Mouse (Mus musculus) adipocyte (in vitro differentiated cells): ENCODE results near the gene Riox2.
A peak's percentile ranks its signal among the peaks of the same experiment; 100 is the strongest.
"Not testable (repeated sequence)": the region's sequence is repeated elsewhere in the genome, so short reads cannot be mapped to it uniquely, and the experiment has no call there.

ENCODE experiments used
- DNase-seq: peaks from one replicate; pipeline ENCODE4 v3.0.0-alpha.2; 2016; ENCODE audit warnings: low spot score

Gene Riox2

GRCm38 (mm10) chr16:59471637-59472278 is at the start of gene Riox2:
Gene Riox2 (plus strand): TSS chr16:59471775.
- DNase-seq: peak; percentile 82

DNA sequence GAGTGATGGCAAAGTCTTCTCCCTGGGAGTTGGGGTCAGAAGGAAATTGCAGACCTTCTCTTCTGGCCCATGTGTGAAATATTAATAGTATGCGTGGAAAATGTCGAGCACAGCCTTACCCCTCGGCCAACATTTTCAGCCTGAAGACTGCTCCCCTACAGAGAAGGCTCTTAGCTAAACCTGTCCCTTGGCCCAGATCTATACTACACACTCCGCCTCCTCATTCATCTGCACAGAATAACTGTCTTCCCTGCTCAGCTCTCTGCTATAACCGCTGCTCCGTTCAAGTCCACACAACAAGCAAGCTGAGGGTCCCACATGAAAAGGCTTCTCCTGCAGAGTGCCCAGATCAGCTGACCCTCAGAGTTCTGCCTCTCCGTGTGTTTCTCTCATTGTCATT is 43.6 kb upstream of the Riox2 start:
- no peak for DNase-seq

DNA sequence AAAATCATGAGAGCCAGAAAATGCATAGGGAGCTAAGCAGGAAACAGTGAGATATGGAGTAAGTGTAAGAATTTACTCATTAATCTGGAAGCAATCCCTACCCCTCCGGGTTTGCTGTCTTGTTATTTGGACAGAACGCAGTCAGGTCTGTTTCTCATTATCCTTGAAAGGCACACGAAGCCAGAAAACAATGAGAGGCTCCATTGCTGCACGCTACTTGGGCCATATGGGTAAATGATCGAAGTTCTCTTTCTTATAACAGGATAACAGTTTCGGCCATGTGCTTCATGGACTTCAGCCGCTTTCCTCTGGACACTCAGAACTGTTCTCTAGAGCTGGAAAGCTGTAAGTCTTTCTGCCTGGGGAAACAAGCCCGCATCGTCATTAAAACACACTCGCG is 38.4 kb upstream of the Riox2 start:
- no peak for DNase-seq

DNA sequence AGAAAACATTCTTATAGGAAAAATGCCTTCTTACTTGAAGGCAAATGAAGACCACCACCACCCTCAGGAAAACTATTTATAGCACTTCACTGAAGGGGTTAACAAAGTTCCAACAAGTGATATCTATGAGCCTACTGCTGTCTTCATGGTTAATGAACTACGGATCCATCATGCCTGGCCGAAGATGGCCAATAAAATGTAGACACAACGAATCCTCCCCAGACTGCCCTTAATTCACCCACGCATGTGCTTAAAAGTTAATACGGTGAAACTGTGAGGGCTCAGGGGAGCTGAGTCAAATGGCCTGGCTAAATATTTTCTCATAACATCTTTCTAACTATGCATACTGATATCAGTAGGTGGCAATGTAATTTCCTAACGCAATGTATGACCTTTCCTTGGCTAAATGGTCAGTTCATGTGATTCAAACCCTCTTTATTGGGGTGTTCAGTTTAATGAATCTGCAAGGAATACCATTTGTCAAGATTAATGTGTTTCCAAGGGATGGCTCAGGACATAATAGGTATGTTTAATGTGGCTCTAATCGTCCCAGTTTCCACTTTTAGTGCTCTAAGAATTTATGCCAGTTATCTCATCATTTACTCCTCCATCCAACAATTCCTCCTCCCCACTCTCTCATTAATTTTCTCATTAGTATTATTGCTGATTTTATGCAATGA is 26.6 kb upstream of the Riox2 start:
- no peak for DNase-seq

DNA sequence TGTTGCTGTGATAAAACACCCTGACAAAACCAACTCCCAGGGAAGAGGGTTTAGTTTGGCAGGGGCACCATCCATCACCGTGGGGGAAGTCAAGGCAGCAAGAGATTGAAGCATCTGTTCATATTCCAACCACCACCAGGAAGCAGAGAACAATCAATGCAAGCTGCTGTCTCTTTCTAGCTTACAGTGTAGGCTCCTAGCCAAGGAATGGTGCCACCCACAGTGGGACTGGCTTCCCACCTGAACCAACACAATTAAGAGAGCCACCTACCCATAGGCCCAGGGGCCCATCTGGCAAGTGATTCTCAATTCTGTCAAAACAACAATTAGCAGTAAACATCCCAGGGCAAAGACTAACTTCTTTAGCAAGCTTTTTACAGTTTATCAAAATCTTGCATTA is 23.4 kb upstream of the Riox2 start:
- no peak for DNase-seq

- no peak for DNase-seq
These were observed 22.5 kb upstream of the Riox2 start for GRCm38 (mm10) chr16:59449092-59449491.

GRCm38 (mm10) chr16:59451813-59452212 is 19.8 kb upstream of the Riox2 start:
- DNase-seq: no peak

- not testable (repeated sequence) for DNase-seq
These were observed 12.2 kb upstream of the Riox2 start for GRCm38 (mm10) chr16:59459259-59459861.

- DNase-seq: no peak
These were observed 8.0 kb upstream of the Riox2 start for GRCm38 (mm10) chr16:59463567-59463966.

DNA sequence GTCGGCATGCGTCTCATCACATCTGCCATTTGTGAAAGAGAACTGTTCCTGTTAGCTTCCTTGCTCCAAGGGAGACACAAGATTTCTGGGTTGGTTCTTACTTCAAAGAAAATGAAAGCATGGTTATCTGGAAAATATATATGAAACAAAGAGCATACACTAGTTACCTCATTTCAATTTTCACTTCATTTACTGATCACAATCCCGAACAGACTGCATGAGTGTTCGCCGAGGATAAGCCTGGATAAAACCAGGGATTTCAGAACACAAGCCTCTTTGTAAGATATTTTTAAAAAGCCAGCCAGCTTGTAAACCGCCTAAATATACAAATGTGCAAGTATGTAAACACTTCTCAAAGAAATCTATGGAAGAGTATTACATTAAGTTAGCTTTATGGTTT is 7.6 kb upstream of the Riox2 start:
- no peak for DNase-seq

DNA sequence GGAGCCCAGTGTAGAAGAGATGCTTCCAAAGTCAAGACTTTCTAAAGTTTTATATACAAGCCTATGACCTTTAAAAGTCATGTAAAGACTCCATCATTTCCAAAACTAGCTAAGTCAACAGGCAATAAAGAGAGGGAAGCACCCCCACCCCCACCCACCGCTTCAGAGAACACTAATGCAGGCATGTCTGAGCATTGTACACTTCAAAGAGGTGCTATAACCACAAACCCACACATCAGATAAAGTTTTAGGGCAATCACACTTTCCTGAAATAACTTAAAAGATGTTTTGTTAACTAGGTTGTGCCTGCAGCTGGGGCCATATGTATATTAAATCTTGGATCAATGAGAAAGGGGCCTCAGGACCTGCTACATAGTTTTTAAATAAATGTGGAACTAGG is 1.7 kb upstream of the Riox2 start:
- no peak for DNase-seq

GRCm38 (mm10) chr16:59472546-59472945 is 971 bp downstream of the Riox2 start:
- DNase-seq: no peak

DNA sequence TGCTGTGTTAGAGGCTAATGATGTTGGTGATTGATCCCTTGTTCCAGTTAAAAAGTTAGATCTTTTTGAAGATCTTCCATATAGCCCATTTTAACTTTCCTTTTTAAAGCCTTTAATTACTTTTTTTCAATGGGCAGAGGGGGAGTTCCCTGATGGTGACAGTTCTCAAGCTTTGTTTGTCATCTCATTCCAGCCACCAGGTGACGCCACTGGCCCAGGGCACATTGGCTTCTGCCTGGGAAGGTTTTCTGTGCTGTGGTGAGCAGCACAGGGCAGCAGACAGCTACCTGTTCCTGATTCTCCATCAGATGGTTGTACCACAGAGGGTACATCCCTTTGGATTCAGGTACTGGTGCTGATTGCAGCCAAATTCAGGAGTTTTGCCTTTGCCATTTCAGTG is 3.2 kb downstream of the Riox2 start:
- peak; percentile 72 for DNase-seq

DNA sequence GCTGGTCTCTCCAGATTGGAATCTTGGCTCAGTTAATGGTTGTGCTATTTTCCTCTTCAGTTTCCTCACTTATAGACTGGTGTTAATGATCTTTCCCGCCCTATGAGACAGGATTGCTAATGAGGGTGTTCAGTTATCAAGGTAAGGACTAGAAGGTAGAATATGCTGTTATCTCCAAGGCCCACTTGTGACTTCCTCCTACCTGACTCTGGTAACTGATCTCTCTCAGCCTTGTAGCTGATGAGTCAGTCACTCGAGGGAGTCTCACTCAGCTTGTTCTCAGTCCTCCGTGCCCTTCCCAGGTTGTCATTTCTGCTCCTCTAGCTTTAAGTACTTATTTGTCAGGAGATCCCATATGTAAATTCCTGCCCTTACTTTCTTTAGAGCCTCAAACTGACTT is 6.4 kb downstream of the Riox2 start:
- DNase-seq: no peak

- peak; percentile 62 for DNase-seq
These were observed 15.7 kb downstream of the Riox2 start for GRCm38 (mm10) chr16:59487239-59487638.

DNA sequence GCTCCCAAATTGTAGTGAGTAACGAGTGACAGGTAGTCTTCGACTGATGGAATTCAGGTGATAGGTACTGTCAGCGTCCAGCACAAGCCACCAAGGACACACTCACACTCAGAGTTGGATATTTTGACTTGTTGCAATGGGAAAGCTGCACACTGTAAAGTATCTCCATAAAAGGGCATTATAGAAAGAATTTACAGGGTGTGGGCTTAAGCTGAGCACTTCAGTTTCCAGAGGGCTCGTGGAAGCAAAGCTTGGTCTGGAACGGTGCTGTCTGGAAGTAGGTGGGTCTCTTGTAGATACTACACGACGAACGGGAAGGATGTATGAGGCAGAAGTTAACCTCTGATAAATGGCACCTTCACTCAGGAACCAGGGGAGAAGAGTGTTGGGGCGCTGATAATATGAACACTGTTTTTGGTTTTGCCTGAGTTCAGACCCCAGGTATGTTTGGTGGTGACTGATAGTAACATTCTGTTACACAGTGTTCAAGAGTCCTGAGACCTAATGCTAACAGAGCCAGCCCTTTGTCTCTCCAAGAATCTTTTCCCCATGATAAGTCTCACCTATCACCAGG is 16.5 kb downstream of the Riox2 start:
- no peak for DNase-seq

- no peak for DNase-seq
These were observed 21.6 kb downstream of the Riox2 start for GRCm38 (mm10) chr16:59493199-59493598.

DNA sequence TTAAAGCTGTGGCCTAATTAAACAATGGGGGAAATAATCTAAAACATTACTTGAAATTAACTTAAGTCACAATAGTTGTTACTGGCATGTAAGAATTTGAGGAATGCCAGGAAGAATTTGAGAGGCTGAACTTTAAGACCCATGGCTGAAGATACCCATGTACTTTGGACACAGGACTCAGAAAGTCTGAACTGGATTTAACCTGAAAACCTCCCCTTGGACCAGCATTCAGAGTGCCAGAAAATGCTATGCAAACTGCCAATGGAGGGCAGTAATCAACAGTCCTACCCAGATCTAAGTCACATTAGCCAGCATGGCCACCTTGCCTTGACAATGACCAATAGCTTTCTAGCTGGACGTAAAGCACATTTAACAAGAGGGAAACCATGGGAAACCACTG is 26.4 kb downstream of the Riox2 start:
- DNase-seq: peak; percentile 9

DNA sequence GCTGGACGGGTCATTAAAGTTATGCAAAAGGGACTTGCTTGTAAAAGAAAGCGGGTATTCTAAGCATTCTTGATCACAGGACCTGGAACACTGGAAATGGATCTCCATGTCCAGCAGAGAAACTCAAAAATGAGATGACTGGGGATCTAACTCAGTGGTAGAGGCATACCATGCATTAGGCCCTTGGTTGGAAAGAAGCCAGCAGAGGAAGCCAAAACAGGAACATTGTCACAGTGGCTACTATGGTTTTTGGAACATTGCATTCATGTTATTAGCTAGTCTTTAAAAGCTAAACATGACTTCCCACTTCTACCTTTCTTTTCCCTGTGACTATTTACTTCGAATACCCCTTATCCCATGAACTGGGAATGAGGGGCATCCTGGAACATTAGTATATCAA is 27.6 kb downstream of the Riox2 start:
- DNase-seq: no peak

GRCm38 (mm10) chr16:59509830-59510229 is 38.3 kb downstream of the Riox2 start:
- no peak for DNase-seq

DNA sequence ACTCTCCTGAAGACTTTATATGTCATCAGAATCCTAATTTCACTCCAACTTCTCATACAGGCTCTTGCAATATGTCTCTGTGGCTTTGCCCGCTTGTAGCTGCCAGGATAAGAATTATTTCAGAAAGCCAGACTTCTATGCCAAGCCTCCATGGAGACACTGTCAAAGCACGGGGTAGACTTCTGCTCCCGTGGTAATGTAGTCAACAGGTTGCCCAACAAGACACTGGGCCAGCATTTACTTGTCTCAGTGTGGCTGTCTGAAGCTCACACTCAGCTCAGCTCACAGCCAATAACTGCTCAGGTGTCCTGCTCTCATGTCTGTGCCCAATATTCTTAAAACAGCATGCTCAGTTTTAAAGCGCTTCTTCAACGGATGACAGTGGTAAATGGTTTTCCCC is 43.6 kb downstream of the Riox2 start:
- DNase-seq: peak; percentile 58

GRCm38 (mm10) chr16:59516965-59517364 is 45.4 kb downstream of the Riox2 start:
- no peak for DNase-seq
